Comparison of ENCODE assay signal across 26 mouse cellular contexts in the genomic region with DNA sequence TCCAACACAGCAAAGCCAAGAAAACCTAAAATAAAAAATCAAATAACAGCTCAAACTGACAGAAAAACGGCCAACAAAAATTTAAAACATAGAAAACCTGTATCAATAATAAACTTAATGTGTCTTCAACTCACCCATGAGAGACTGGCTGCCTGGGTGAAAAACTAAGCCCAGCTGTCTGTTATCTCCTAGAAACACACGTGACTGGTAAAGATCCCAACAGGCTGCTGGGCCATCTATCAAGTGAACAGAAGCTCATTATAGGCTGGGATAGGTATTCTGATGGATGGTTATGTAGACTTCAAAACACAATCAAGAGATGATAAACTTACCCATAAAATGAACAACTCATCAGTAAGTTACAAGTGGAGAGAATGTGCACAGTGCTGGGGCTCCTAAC. TPM values are rescaled to one million over a fixed set of nuclear protein-coding genes. Genes with fewer than 3 reads are reported as not detected.
"Had no signal": no experiment of that assay in that cellular context is flagged by ENCODE, and none has a peak within 500 bp of the region (broad histone marks: within the 10 kb centered on the region; RNA-seq: fewer than 3 reads in every experiment).

No protein-coding gene starts in this region.

- DNase-seq: kidney, adult 2 months; kidney, postnatal 25 days; layer of hippocampus, adult 9-11 months; left cerebral cortex, postnatal 4 days; lung, embryonic 14.5 days; midbrain, embryonic 14.5 days; right cerebral cortex, adult 18-20 months; right cerebral cortex, postnatal 14 days; right cerebral cortex, postnatal 4 days; thymus, adult 2 months; thymus, postnatal 14 days; thymus, postnatal 4 days had no signal

- H3K4me3 ChIP-seq: layer of hippocampus, adult 2 months; limb, embryonic 13.5 days; megakaryocyte, embryonic 14.5 days; neural tube, embryonic 12.5 days; neural tube, embryonic 15.5 days had no signal

- H3K4me2 ChIP-seq: limb, embryonic 13.5 days; lung, embryonic 14.5 days; midbrain, embryonic 11.5 days; neural tube, embryonic 12.5 days; neural tube, embryonic 15.5 days had no signal

- H3K9ac ChIP-seq: limb, embryonic 13.5 days; lung, embryonic 14.5 days; neural tube, embryonic 12.5 days; neural tube, embryonic 15.5 days had no signal

- H3K27me3 ChIP-seq: limb, embryonic 13.5 days; megakaryocyte, embryonic 14.5 days; neural tube, embryonic 12.5 days; neural tube, embryonic 15.5 days had no signal

- H3K9me3 ChIP-seq: limb, embryonic 13.5 days; megakaryocyte, embryonic 14.5 days; neural tube, embryonic 12.5 days; neural tube, embryonic 15.5 days had no signal

- H3K27ac ChIP-seq: kidney, postnatal 0 days; layer of hippocampus, adult 2 months; limb, embryonic 13.5 days; macrophage; neural tube, embryonic 12.5 days; neural tube, embryonic 15.5 days; stomach, postnatal 0 days had no signal

- H3K4me1 ChIP-seq: limb, embryonic 13.5 days; neural tube, embryonic 12.5 days; neural tube, embryonic 15.5 days had no signal

- H3K36me3 ChIP-seq: neural tube, embryonic 15.5 days had no signal

- ATAC-seq: intestine, postnatal 0 days; lung, postnatal 0 days had no signal

RNA-seq across cellular contexts. Expression of gene Adgrf2, which starts 47.7 kb away (rescaled TPM):
- polyA plus RNA-seq: intestine, embryonic 14.5 days; intestine, postnatal 0 days; kidney, embryonic 14.5 days; large intestine, adult 2 months; lung, postnatal 0 days; macrophage; neural tube, embryonic 12.5 days had no signal
